In genomic region chr3:68045475-68046416, GRCm38 (mm10) we compare ENCODE assay signal across 7 mouse cellular contexts. TPM values are rescaled to one million over a fixed set of nuclear protein-coding genes. Genes with fewer than 3 reads are reported as not detected.
DNase-seq lines count a peak whose midpoint lies in the region; ATAC-seq and TF ChIP-seq lines count a peak whose summit lies in the region.

No protein-coding gene starts in this region.

- DNase-seq in left cerebral cortex, postnatal 14 days (ENCODE audit: low spot score in 2 of 2): peak; percentile 70 to 76
- DNase-seq in left cerebral cortex, adult 8-10 months (ENCODE audit: low spot score in 2 of 2): no peak
- peak; percentile 69 for DNase-seq in MEL (ENCODE audit: low read depth, low spot score)
- peak; percentile 29 for DNase-seq in cerebellum, adult 9-10 months
- DNase-seq in limb, embryonic 14.5 days (ENCODE audit: low spot score): peak; percentile 92
- peak; percentile 88 for DNase-seq in retina, embryonic 14.5 days (ENCODE audit: low spot score)

- peak; percentile 72 to 87 (median 80) for TF ChIP-seq CTCF in MEL (IDR thresholded peaks at IDR 0.05 in 2 of 3, conservative IDR thresholded peaks at IDR 0.05 in 1 of 3; ENCODE audit: control insufficient read depth in 1 of 3, insufficient read depth in 1 of 3, low read depth in 2 of 3, low read length in 3 of 3, poor library complexity in 1 of 3, severe bottlenecking in 1 of 3)

- no peaks in the 10 kb centered on the region for H3K79me2 ChIP-seq in MEL (ENCODE audit: control insufficient read depth, insufficient read depth, low read length, poor library complexity)

- no peaks in the 10 kb centered on the region for H3K9me3 ChIP-seq in MEL (replicated peaks; ENCODE audit: insufficient read depth, low read length)
- no peaks in the 10 kb centered on the region for H3K9me3 ChIP-seq in limb, embryonic 14.5 days (ENCODE audit: control insufficient read depth, low read length)

- no peaks in the 10 kb centered on the region for H3K36me3 ChIP-seq in MEL (ENCODE audit: control insufficient read depth in 1 of 2, insufficient read depth in 2 of 2, low read length in 2 of 2)
- no peaks in the 10 kb centered on the region for H3K36me3 ChIP-seq in limb, embryonic 14.5 days (ENCODE audit: control insufficient read depth, insufficient read depth, low read length)

- H3K4me1 ChIP-seq in MEL (ENCODE audit: control insufficient read depth in 1 of 2, insufficient read depth in 2 of 2, low read length in 2 of 2): no peaks in the 10 kb centered on the region
- no peaks in the 10 kb centered on the region for H3K4me1 ChIP-seq in limb, embryonic 14.5 days (ENCODE audit: control insufficient read depth, insufficient read depth, low read length)

- H3K27me3 ChIP-seq in MEL (ENCODE audit: control insufficient read depth in 1 of 2, insufficient read depth in 2 of 2, low read length in 2 of 2): peaks cover 0 to 2% of the 10 kb centered on the region in 2 experiments; a peak in 2 of 4 replicates
- no peaks in the 10 kb centered on the region for H3K27me3 ChIP-seq in limb, embryonic 14.5 days (ENCODE audit: control insufficient read depth, insufficient read depth, low read length)

- no peak overlapping the region for H3K4me2 ChIP-seq in limb, embryonic 14.5 days (replicated peaks; ENCODE audit: low read depth, low read length, severe bottlenecking)

- peak; percentile 65 to 76; a peak in 3 of 4 replicates for ATAC-seq in hematopoietic stem cell, adult 5-6 weeks (replicated peaks in 1 of 2; ENCODE audit: insufficient read depth in 1 of 2, low FRiP score in 2 of 2, low TSS enrichment in 1 of 2, low read depth in 1 of 2, poor library complexity in 2 of 2, severe bottlenecking in 2 of 2)
- no peak for ATAC-seq in limb, embryonic 14.5 days (ENCODE audit: low FRiP score, low read depth)

- no peak overlapping the region for H3K4me3 ChIP-seq in MEL (ENCODE audit: control insufficient read depth in 1 of 2, insufficient read depth in 1 of 2, low read depth in 2 of 2, low read length in 2 of 2)
- no peak overlapping the region for H3K4me3 ChIP-seq in limb, embryonic 14.5 days (replicated peaks; ENCODE audit: low read length)

- TF ChIP-seq RAD21 in MEL (IDR thresholded peaks at IDR 0.05; ENCODE audit: low read depth, low read length): peak; percentile 88

- WGBS in limb, embryonic 14.5 days: 51% methylated on average over 9 of the region's 9 CpGs

- intact Hi-C loops in left cerebral cortex, postnatal 14 days (cut with DNase I): loop anchor here (1.0 kb wide), 1 partner anchor 421 kb away; no protein-coding TSS in a partner anchor

- TF ChIP-seq EP300 in MEL (IDR thresholded peaks at IDR 0.05; ENCODE audit: low read depth in 1 of 2, low read length in 2 of 2): no peak

- H3K27ac ChIP-seq in MEL (ENCODE audit: control insufficient read depth, low read depth, low read length): no peak overlapping the region
- no peak overlapping the region for H3K27ac ChIP-seq in limb, embryonic 14.5 days (replicated peaks; ENCODE audit: low read depth, low read length)

- H3K9ac ChIP-seq in MEL (ENCODE audit: control insufficient read depth, low read depth, low read length, poor library complexity, severe bottlenecking): no peak overlapping the region
- no peak overlapping the region for H3K9ac ChIP-seq in limb, embryonic 14.5 days (ENCODE audit: low read depth, low read length, severe bottlenecking)

- no peak for TF ChIP-seq POLR2A in MEL (IDR thresholded peaks at IDR 0.05; ENCODE audit: control insufficient read depth in 1 of 2, insufficient read depth in 1 of 2, low read depth in 1 of 2, low read length in 2 of 2, poor library complexity in 1 of 2)
- no peak for TF ChIP-seq POLR2A in limb, embryonic 14.5 days (IDR thresholded peaks at IDR 0.05; ENCODE audit: borderline replicate concordance, extremely low read depth, insufficient read depth, insufficient read length)

TF ChIP-seq in MEL, 35 proteins besides CTCF, POLR2A, EP300 and RAD21:
- no peak for TF ChIP-seq SIN3A (IDR thresholded peaks at IDR 0.05; ENCODE audit: low read length)
- peak; percentile 73 for TF ChIP-seq ZC3H11A (IDR thresholded peaks at IDR 0.05; ENCODE audit: low read depth, low read length)
- peak; percentile 77 for TF ChIP-seq ZNF384 (IDR thresholded peaks at IDR 0.05; ENCODE audit: low read depth, low read length)
- TF ChIP-seq KAT2A (conservative IDR thresholded peaks at IDR 0.05; ENCODE audit: low read depth, low read length): no peak
- no peak for TF ChIP-seq ZMIZ1 (IDR thresholded peaks at IDR 0.05; ENCODE audit: low read depth, low read length)
- no peak for TF ChIP-seq TCF12 (IDR thresholded peaks at IDR 0.05; ENCODE audit: low read depth, low read length)
- TF ChIP-seq ELF1 (IDR thresholded peaks at IDR 0.05; ENCODE audit: low read depth, low read length): no peak
- TF ChIP-seq SMC3 (IDR thresholded peaks at IDR 0.05; ENCODE audit: low read depth, low read length): peak; percentile 85

RNA-seq across cellular contexts. Expression of gene Schip1, which starts 18.9 kb away (rescaled TPM):
- total RNA-seq in left cerebral cortex, postnatal 14 days (2021): 100 to 1,000 TPM; 254 to 269 TPM
- 100 to 1,000 TPM; 173 to 196 (median 186) TPM for total RNA-seq in left cerebral cortex, adult 8-10 months (2022)
- 12.4 and 14.5 TPM in 2 replicates for total RNA-seq in MEL (2012; rRNA removed)
- polyA plus RNA-seq in MEL (2012; ENCODE audit: insufficient read depth in 1 of 2, insufficient read length in 2 of 2, low read depth in 1 of 2, low replicate concordance in 2 of 2, missing spikeins in 1 of 2): 10 to 100 TPM in 1 of 2 experiments, not detected in 1; 10.1 TPM
- total RNA-seq in hematopoietic stem cell, adult 5-6 weeks (2017): 0.75 and 0.94 TPM in 2 replicates
- 8.9 and 12.1 TPM in 2 replicates for polyA plus RNA-seq in limb, embryonic 14.5 days (2012; rRNA removed)
- 17.4 and 18.9 TPM in 2 replicates for polyA plus RNA-seq in limb, embryonic 14.5 days (2014; fragmentation: Nextera tagmentation; extraction: Ambion mirVana)

Comparison
In these comparisons a context has a peak if more than half of its experiments do, and no peak if none do; other contexts are left out.
1. DNase-seq: peak in left cerebral cortex, postnatal 14 days (2 of 2), MEL (single experiment), cerebellum, adult 9-10 months (single experiment), limb, embryonic 14.5 days (single experiment) and retina, embryonic 14.5 days (single experiment); none in left cerebral cortex, adult 8-10 months (0 of 2).
2. RNA of gene Schip1, which starts 18.9 kb away (total RNA-seq): 254 to 269 TPM in left cerebral cortex, postnatal 14 days and 173 to 196 TPM in left cerebral cortex, adult 8-10 months; 12.4 to 14.5 TPM in MEL and 0.75 to 0.94 TPM in hematopoietic stem cell, adult 5-6 weeks; every median in the first group is over 10 times any median in the second.